Mouse (Mus musculus) liver, postnatal 0 days (tissue): Measurements from ENCODE around the gene Xlr4b. TPM values are rescaled to one million over a fixed set of nuclear protein-coding genes. Genes with fewer than 3 reads are reported as not detected.
"Not testable (repeated sequence)": the region's sequence is repeated elsewhere in the genome, so short reads cannot be mapped to it uniquely, and the experiment has no call there.

ENCODE experiments used
- ATAC-seq: fragments of 200-750 bp; cut with Nextera tagmentation; 2 replicates; pipeline ENCODE4 v1.8.0; 2017; ENCODE audit warnings: mild to moderate bottlenecking, moderate library complexity
- DNase-seq: peaks from one replicate; pipeline ENCODE4 v3.0.0-alpha.2; 2016
- H3K27ac ChIP-seq: fragments of 300-500 bp; sonication (generic); 2 replicates; pipeline ENCODE4 v1.5.1; 2014; ENCODE audit warnings: antibody characterized with exemption, moderate library complexity, mild to moderate bottlenecking, low read depth
- H3K27me3 ChIP-seq: fragments of 300-500 bp; sonication (generic); 2 replicates; pipeline ENCODE4 v1.6.1; 2014; ENCODE audit warnings: low read length, control low read depth, mixed read lengths; ENCODE audit not compliant: insufficient read depth
- H3K36me3 ChIP-seq: fragments of 300-500 bp; sonication (generic); replicated peaks from 2 replicates; pipeline ENCODE4 v1.6.1; 2014; ENCODE audit warnings: mild to moderate bottlenecking, control low read depth, low read length, moderate library complexity, mixed read lengths; ENCODE audit not compliant: insufficient read depth
- H3K4me1 ChIP-seq: fragments of 300-500 bp; sonication (generic); 2 replicates; pipeline ENCODE4 v1.6.1; 2014; ENCODE audit warnings: antibody characterized with exemption, mild to moderate bottlenecking, control low read depth; ENCODE audit not compliant: insufficient read depth
- H3K4me2 ChIP-seq: fragments of 300-500 bp; sonication (generic); 2 replicates; pipeline ENCODE4 v1.6.1; 2014; ENCODE audit warnings: low read depth, mild to moderate bottlenecking, low read length, moderate library complexity, mixed read lengths
- H3K4me3 ChIP-seq: fragments of 300-500 bp; sonication (generic); 2 replicates; pipeline ENCODE4 v1.5.1; 2014; ENCODE audit warnings: low read depth, low read length
- H3K9ac ChIP-seq: fragments of 300-500 bp; sonication (generic); replicated peaks from 2 replicates; pipeline ENCODE4 v1.6.1; 2014; ENCODE audit warnings: mild to moderate bottlenecking, moderate library complexity
- H3K9me3 ChIP-seq: fragments of 300-500 bp; sonication (generic); 2 replicates; pipeline ENCODE4 v1.6.1; 2016; ENCODE audit warnings: mild to moderate bottlenecking, control low read depth, low read length, mixed read lengths
- CTCF ChIP-seq: sonication (generic); IDR thresholded peaks from 2 replicates; pipeline ENCODE4 v1.5.1; 2016; ENCODE audit warnings: antibody characterized with exemption, low read depth
- EP300 ChIP-seq: IDR thresholded peaks from 2 replicates; pipeline ENCODE4 v1.6.1; 2016; ENCODE audit warnings: antibody characterized with exemption, low read depth, mild to moderate bottlenecking
- WGBS: fragments of 180-500 bp; shearing (Covaris S2); extraction: QIAGEN DNeasy Blood & Tissue Kit; methylation state at CpG from one replicate; pipeline ENCODE4 v1.1.7; 2014; ENCODE audit not compliant: insufficient replicate concordance; 5-methylcytosine and 5-hydroxymethylcytosine counted together
- polyA plus RNA-seq: library from polyadenylated mRNA; unstranded; fragments of >200 nt; fragmentation: Nextera tagmentation; extraction: Ambion mirVana; gene quantifications from 2 replicates; pipeline ENCODE4 v1.2.1, GENCODE M21; 2015

Gene Xlr4b
- polyA plus RNA-seq, result 0.85 and 1.1 TPM in 2 replicates

DNA sequence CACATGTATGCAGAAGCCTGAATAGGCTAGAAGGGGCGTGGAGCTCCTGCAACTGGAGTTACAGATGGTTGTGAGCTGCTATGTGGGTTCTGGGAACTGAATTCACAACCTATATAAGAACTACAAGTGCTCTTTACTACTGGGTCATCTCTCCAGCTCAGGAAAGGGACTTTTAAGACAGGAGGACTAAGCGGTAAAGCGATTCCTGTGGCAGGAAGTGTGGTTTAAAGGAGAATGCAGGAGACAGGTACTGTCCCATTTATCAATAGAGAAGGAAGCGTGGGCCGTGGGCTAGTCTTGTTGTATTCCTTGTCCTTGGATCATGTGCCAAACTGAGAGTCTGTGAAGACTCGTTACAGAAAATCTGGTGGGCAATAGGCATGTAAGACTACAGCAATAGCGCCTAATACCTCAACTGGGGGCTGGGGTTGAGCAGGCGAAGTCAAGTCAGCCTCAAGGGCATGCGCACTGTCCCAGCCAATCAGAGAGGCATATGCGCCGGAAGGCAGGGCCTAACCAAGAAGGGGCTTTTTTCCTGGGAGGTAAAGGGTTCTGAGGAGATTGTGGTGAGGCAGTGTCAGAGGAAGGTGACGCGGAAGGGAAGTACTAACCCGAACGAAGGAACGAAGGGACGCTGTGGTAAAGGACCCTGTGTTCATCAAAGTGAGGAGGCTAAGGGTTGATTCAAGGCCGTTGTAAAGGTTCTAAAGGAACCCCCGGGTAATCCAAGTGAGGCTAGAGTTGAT lies at the start of gene Xlr4b:
TSS of gene Xlr4b (plus strand) at position 515 of the 746 bp plus-strand sequence.
- not testable (repeated sequence) for DNase-seq

DNA sequence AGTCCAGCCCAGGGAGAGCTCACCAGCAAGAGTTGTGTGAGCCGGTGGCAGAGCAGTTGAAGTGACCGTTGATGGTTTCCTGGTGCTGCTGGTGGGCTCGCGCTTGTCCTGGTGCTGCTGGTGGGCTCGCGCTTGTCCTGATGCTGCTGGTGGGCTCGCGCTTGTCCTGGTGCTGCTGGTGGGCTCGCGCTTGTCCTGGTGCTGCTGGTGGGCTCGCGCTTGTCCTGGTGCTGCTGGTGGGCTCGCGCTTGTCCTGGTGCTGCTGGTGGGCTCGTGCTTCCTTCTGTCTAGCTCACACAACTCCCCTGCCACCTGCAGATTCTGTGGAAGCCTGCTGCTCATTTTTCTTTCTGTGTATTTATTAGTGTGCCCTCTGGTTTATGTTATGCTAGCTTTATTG lies 37.2 kb upstream of the Xlr4b start, which contains the start of gene Spin2d:
TSS of gene Spin2d (minus strand) at position 101 of the 400 bp plus-strand sequence.
- not testable (repeated sequence) for H3K27ac ChIP-seq, H3K9me3 ChIP-seq, DNase-seq, ATAC-seq, H3K4me2 ChIP-seq, H3K9ac ChIP-seq, H3K4me1 ChIP-seq, H3K36me3 ChIP-seq, H3K4me3 ChIP-seq, H3K27me3 ChIP-seq
- 84% methylated on average over 6 of the region's 15 CpGs for WGBS

More for the DNA sequence above, at the start of gene Xlr4b:
- not testable (repeated sequence) for H3K4me2 ChIP-seq, H3K27me3 ChIP-seq, H3K4me1 ChIP-seq, H3K9ac ChIP-seq, H3K4me3 ChIP-seq, H3K36me3 ChIP-seq, ATAC-seq, H3K27ac ChIP-seq, H3K9me3 ChIP-seq
- 61% methylated on average over 11 of the region's 19 CpGs for WGBS

DNA sequence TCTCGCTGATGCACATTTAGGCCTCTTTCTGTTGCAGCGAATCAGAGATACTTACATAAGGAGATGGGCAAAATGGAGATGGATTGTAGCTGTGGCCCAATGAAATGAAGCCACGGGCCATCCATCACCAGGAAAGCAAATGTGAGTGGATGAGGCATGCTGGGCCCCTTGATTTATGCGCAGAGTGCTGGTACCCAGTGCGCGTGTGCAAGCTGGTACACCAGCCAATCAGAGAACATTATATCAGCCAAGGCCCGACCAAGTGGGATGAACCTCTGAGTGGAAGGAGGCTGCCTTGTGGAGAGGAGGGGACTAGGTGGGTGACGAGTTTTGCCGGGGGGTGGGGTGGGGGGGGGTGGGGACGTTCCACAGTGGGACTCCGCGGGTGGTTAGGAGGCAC lies 22.2 kb upstream of the Xlr4b start, which contains the start of gene Xlr3b:
TSS of gene Xlr3b (plus strand) at position 274 of the 400 bp plus-strand sequence.
- not testable (repeated sequence) for H3K4me1 ChIP-seq, H3K4me2 ChIP-seq, H3K9me3 ChIP-seq, ATAC-seq, H3K36me3 ChIP-seq, H3K27me3 ChIP-seq, H3K27ac ChIP-seq, H3K9ac ChIP-seq, H3K4me3 ChIP-seq
- WGBS, result 82% methylated on average over 8 of the region's 12 CpGs
- peak; percentile 10 for DNase-seq

DNA sequence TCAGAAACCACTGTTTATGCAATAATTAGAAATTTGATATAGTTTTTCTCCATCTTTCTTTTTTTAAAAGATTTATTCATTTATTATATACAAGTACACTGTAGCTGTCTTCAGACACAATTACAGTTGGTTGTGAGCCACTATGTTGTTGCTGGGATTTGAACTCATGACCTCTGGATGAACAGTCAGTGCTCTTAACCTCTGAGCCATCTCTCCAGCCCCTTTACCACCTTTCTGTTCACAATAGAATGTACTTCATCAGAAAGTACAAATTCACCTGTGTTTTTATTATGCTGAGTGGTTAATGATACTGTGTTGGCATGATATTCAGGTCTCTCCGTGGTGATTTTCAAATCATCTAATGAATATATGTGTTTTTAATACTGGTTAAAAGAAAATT lies 11.2 kb downstream of the Xlr4b start:
- ATAC-seq (no peak), DNase-seq (no peak)
- H3K9me3 ChIP-seq, result no peaks in the 10 kb centered on the region
- TF ChIP-seq EP300, result no peak
- no peak for TF ChIP-seq CTCF
- no peak overlapping the region for H3K27ac ChIP-seq
- H3K36me3 ChIP-seq, result no peaks in the 10 kb centered on the region
- H3K27me3 ChIP-seq, result no peaks in the 10 kb centered on the region
- WGBS, result 57% methylated on average over 1 of the region's 1 CpGs
- H3K4me1 ChIP-seq, result peaks cover 4% of the 10 kb centered on the region; the same call in 1 of the 2 replicates
- H3K4me3 ChIP-seq, result no peak overlapping the region
- H3K9ac ChIP-seq, result no peak overlapping the region
- H3K4me2 ChIP-seq, result no peak overlapping the region

DNA sequence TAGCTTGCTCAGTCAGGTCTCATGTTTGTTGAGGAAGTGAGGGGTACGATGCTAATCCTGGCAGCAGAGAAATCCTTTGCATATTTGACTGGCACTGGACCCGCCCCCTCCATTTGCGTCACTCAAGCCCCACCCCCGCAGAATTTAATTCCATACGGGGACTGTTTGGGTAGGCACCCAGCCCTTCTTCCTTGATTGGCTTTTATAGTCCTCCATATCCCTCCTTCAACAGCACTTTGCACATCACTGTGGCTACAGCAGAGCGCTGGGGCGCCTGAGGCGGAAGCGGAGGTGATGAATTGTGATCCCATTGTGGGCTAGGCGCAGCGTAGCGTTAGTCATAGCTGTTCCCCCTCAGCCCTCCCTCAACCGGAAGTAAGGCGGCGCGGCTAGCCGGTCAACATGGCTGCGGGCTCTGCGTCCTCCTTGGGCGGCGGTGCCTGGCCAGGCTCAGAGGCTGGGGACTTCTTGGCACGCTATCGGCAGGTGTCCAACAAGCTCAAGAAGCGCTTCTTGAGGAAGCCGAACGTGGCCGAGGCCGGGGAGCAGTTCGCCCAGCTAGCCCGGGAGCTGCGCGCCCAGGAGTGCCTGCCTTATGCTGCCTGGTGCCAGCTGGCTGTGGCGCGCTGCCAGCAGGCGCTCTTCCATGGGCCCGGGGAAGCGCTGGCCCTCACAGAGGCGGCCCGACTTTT lies 13.9 kb downstream of the Xlr4b start, which contains the start of gene F8a:
TSS of gene F8a (plus strand) at position 378 of the 692 bp plus-strand sequence.
- H3K9ac ChIP-seq, result peak within 1 kb of the TSS; percentile 71
- TF ChIP-seq CTCF (no peak), EP300 (no peak)
- H3K36me3 ChIP-seq, result no peaks in the 10 kb centered on the region
- H3K4me3 ChIP-seq, result peak within 1 kb of the TSS; percentile 64
- WGBS, result 15% methylated on average over 37 of the region's 39 CpGs
- H3K9me3 ChIP-seq, result no peaks in the 10 kb centered on the region
- peak; percentile 80 for DNase-seq
- H3K27ac ChIP-seq, result peak within 1 kb of the TSS; percentile 86
- peak; percentile 92 for ATAC-seq
- no peaks in the 10 kb centered on the region for H3K27me3 ChIP-seq
- H3K4me1 ChIP-seq, result peaks cover 4% of the 10 kb centered on the region; the same call in 1 of the 2 replicates
- H3K4me2 ChIP-seq, result peak within 1 kb of the TSS; percentile 82

DNA sequence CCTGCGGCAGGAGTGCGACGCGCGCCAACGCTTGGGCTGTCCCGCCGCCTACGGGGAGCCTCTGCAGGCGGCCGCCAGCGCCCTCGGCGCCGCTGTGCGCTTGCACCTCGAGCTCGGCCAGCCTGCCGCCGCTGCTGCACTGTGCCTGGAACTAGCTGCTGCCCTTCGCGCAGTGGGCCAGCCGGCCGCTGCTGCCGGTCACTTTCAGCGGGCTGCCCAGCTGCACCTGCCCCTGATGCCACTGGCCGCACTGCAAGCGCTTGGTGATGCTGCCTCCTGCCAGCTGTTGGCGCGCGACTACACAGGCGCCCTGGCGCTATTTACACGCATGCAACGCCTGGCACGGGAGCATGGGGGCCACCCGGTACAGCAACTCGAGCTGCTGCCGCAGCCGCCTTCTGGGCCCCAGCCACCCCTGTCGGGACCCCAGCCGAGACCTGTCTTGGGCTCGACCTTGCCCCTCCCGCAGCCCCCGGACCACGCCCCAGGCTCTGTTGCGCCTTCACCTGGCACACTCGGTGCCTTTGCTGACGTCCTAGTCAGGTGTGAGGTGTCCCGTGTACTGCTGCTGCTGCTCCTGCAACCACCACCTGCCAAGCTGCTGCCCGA lies 14.6 kb downstream of the Xlr4b start:
- TF ChIP-seq EP300 (no peak), CTCF (0 out of 2 replicates have a peak, but pooled peaks have one; percentile 15)
- H3K4me2 ChIP-seq, result peak overlapping the region; percentile 82
- peak overlapping the region; percentile 86 for H3K27ac ChIP-seq
- DNase-seq (peak; percentile 49), ATAC-seq (peak; percentile 49)
- H3K9ac ChIP-seq, result peak overlapping the region; percentile 71
- peak overlapping the region; percentile 64 for H3K4me3 ChIP-seq
- no peaks in the 10 kb centered on the region for H3K36me3 ChIP-seq
- H3K4me1 ChIP-seq, result peaks cover 4% of the 10 kb centered on the region; the same call in 1 of the 2 replicates
- 19% methylated on average over 31 of the region's 51 CpGs for WGBS
- no peaks in the 10 kb centered on the region for H3K9me3 ChIP-seq
- H3K27me3 ChIP-seq, result no peaks in the 10 kb centered on the region
